Mouse (Mus musculus) heart, adult 10 weeks (tissue): ENCODE data around the gene Zfp106. TPM values are rescaled to one million over a fixed set of nuclear protein-coding genes. Genes with fewer than 3 reads are reported as not detected.

Experiments used
- polyA plus RNA-seq: library from polyadenylated mRNA; stranded (reverse); fragments of 350-450 nt; fragmentation: Illumina TruSeq; extraction: RNeasy Lipid Tissue Mini Kit (QIAGEN cat#74804); gene quantifications from one replicate; pipeline ENCODE4 v1.2.3, GENCODE M21; 2014; ENCODE audit warnings: low read depth, low replicate concordance

Zfp106 gene
- 259 TPM for polyA plus RNA-seq

DNA sequence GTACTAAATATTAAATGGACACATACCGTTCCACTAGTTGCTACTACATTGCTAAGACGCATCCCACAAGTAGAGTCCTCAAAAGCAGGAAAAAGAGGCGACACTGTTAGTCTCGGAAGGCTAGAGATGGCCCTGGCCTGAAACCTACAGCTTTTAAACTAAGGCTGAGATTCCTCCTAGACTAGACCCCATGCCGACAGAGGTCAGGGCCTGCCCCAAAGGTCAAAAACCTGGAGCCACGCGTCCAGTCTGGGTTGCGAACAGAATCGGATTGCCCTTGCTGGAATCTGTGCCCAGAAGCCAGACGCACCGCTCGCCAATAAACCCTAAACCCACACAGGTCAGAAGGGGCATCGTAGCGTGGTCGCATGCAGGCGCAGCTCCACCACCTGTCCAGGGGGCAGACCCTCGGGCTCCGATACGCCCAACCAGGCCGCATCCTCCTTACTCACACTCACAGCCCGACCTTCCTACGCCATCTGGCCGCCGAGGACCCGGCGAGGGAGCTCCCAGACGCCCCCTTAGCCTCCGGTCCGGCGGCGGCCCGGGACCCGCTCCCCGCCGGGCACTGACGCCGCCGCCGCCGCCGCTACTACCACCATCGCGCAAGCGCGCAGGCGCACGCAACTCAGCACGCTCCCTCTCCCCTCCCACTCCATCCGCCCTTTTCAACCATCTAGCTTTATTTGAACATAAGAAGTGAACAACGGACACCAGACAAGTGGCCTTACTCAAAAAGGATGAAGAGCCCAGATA lies at the start of gene Zfp106:
TSS of gene Zfp106 (minus strand) at position 609 of the 756 bp plus-strand sequence.

DNA sequence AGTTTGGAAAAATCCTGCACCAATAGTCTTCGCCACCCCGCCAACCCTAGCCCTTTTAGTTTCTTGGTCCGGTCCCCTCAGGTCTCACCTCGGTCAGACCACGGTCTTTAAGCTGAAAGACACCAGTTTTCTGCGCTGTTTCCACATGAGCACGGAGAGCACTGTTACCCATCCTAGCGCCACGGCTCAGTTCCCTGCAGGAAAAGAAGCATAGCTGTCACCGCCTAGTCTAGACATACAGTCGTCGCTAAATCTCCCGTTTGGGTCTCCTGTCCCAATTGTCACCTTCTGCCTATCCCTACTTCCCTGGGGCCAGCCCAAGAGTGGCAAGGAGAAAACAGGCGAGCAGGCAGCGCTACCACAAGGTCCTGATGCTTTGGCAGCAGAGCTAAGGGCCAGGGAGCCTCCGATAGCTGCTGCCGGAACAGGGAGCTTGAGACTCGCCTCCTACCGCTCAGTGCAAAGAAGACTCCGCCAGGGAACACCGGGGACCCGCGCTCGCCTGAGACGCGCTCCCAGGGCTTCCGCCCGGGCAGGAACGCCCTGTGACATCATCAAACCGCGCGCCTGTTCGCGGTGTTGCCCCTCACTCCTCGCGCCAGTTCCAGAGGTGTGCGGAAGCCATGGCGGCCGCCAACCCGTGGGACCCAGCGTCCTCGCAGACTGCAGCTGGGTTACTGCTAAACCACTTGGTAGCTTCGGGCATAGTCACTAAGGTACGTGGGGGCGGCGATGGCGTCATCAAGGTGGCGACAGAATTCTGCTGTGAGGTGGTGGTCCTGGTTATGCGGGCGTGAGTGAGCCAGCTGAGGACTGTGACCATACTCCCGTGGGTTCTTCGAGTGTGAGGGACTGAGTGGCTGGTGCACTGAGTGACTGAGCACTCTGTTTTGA lies 45.4 kb upstream of the Zfp106 start, which contains the start of the genes Haus2 and Lrrc57:
TSS of gene Haus2 (plus strand) at position 554 of the 894 bp plus-strand sequence.
TSS of gene Lrrc57 (minus strand) at position 691 of the 894 bp plus-strand sequence.

DNA sequence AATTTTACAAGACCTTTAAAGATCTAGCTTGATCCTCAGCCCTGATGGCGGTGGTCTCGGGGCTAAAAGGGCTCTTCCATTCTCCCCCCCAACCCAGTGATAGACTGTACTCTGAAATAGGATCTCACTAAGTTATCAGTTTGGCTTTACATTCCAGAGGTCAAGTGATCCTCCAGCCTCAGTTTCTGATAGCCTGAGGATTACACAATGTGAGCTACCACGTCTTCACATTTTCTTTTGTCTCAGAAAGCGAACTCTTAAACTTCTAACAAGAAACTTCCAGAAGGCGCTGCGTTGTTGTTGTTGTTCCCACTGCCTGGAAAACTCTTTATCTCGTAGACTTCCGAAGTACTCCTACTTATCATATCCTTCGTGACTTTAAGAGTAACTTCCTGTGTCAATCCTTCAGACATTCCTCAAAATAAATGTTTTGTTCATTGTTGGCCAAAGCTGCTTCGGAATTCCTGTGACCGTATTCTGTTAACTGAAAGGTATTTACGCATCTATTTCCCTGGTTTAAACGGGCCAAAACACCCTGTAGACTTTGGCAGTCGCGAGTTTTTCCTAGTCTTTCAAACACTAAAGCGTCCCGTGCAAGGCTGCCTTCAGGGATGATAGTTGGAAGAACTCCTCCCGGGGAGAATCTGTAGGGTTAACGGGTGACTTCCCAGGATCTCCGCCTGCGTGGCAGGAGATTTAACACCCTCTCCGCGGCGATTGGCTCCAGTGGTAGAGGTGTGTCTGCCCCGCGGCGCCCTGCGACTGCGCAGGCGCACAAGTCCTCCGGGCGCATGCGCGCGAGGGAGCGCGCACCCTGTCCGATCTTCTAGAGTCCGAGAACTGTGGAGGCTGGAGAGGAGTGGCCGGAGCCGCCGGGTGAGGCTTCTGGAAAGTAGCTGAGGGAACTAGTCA lies 3.5 kb upstream of the Zfp106 start, which contains the start of gene Snap23:
TSS of gene Snap23 (plus strand) at position 786 of the 912 bp plus-strand sequence.

Other genes starting within 250 kb of the Zfp106 start
- gene Pla2g4f, start 249.7 kb downstream of the Zfp106 start, polyA plus RNA-seq = not detected
- gene Vps39, start 210.7 kb downstream of the Zfp106 start, polyA plus RNA-seq = 20.9 TPM
- 18.9 TPM for gene Ganc, start 159.9 kb downstream of the Zfp106 start, polyA plus RNA-seq
- 18.2 TPM for gene Tmem87a, start 159.7 kb downstream of the Zfp106 start, polyA plus RNA-seq
- gene Capn3, start 107.8 kb downstream of the Zfp106 start, polyA plus RNA-seq = 1.5 TPM
- gene Snap23, start 3.8 kb upstream of the Zfp106 start, polyA plus RNA-seq = 51.9 TPM
- gene Haus2, start 45.5 kb upstream of the Zfp106 start, polyA plus RNA-seq = 16.6 TPM
- gene Lrrc57, start 45.7 kb upstream of the Zfp106 start, polyA plus RNA-seq = 24.6 TPM
- gene Stard9, start 65.3 kb upstream of the Zfp106 start, polyA plus RNA-seq = 10.2 TPM